Mouse (Mus musculus) MEL (cell line): ENCODE results near the gene Itpr1. TPM values are rescaled to one million over a fixed set of nuclear protein-coding genes. Genes with fewer than 3 reads are reported as not detected.

Experiments used
- DNase-seq: peaks from one replicate; pipeline ENCODE4 v3.0.0; 2011; ENCODE audit warnings: low read depth, low spot score
- H3K27ac ChIP-seq: 2 replicates; pipeline ENCODE4 v1.5.1; 2012; ENCODE audit warnings: low read depth, mild to moderate bottlenecking, control low read depth, low read length, moderate library complexity; ENCODE audit not compliant: control insufficient read depth
- H3K27me3 ChIP-seq, 2 experiments: fragments of 150-350 bp in 1 of 2; sonication (generic) in 1 of 2; 2 replicates each; pipeline ENCODE4 v1.6.1; 2012; ENCODE audit warnings: low read length in 2 of 2, mild to moderate bottlenecking in 2 of 2, improper control_type of control experiment in 1 of 2, moderate library complexity in 1 of 2; ENCODE audit not compliant: insufficient read depth in 2 of 2, control insufficient read depth in 1 of 2
- H3K36me3 ChIP-seq, 2 experiments: 2 replicates each; pipeline ENCODE4 v1.6.1; 2012 to 2014; ENCODE audit warnings: low read length in 2 of 2, improper control_type of control experiment in 1 of 2, inconsistent platforms in 1 of 2, mild to moderate bottlenecking in 1 of 2; ENCODE audit not compliant: insufficient read depth in 2 of 2, control insufficient read depth in 1 of 2
- H3K4me1 ChIP-seq, 2 experiments: fragments of 150-350 bp in 1 of 2; sonication (generic) in 1 of 2; 2 replicates each; pipeline ENCODE4 v1.6.1; 2012; ENCODE audit warnings: low read length in 2 of 2, improper control_type of control experiment in 1 of 2, mild to moderate bottlenecking in 1 of 2; ENCODE audit not compliant: insufficient read depth in 2 of 2, control insufficient read depth in 1 of 2
- H3K4me3 ChIP-seq, 2 experiments: fragments of 150-350 bp in 1 of 2; sonication (generic) in 1 of 2; 2 replicates each; pipeline ENCODE4 v1.5.1; 2012; ENCODE audit warnings: low read depth in 2 of 2, low read length in 2 of 2, mild to moderate bottlenecking in 2 of 2, moderate library complexity in 2 of 2, control low read depth in 1 of 2, improper control_type of control experiment in 1 of 2; ENCODE audit not compliant: control insufficient read depth in 1 of 2, insufficient read depth in 1 of 2
- H3K79me2 ChIP-seq: 2 replicates; pipeline ENCODE4 v1.6.1; 2012; ENCODE audit warnings: mild to moderate bottlenecking, low read length, moderate library complexity; ENCODE audit not compliant: control insufficient read depth, poor library complexity, insufficient read depth
- H3K9ac ChIP-seq: 2 replicates; pipeline ENCODE4 v1.6.1; 2012; ENCODE audit warnings: low read depth, mild to moderate bottlenecking, control low read depth, low read length, moderate library complexity; ENCODE audit not compliant: control insufficient read depth, poor library complexity, severe bottlenecking
- H3K9me3 ChIP-seq: fragments of 150-350 bp; sonication (generic); replicated peaks from 2 replicates; pipeline ENCODE4 v1.6.1; 2012; ENCODE audit warnings: mild to moderate bottlenecking, low read length, improper control_type of control experiment, moderate library complexity; ENCODE audit not compliant: insufficient read depth
- CHD1 ChIP-seq: IDR thresholded peaks from 2 replicates; pipeline ENCODE4 v1.6.1; 2012; ENCODE audit warnings: low read depth, mild to moderate bottlenecking, inconsistent platforms, low read length, improper control_type of control experiment
- CHD2 ChIP-seq: IDR thresholded peaks from 2 replicates; pipeline ENCODE4 v1.6.1; 2011; ENCODE audit warnings: low read length, improper control_type of control experiment
- E2F4 ChIP-seq: IDR thresholded peaks from 2 replicates; pipeline ENCODE4 v1.6.1; 2011; ENCODE audit warnings: low read depth, low read length, improper control_type of control experiment, borderline replicate concordance
- ELF1 ChIP-seq: IDR thresholded peaks from 2 replicates; pipeline ENCODE4 v1.6.1; 2014; ENCODE audit warnings: low read depth, mild to moderate bottlenecking, inconsistent platforms, low read length, improper control_type of control experiment, moderate library complexity
- EP300 ChIP-seq, 2 experiments: IDR thresholded peaks; 2 replicates each; pipeline ENCODE4 v1.6.1; 2011; ENCODE audit warnings: improper control_type of control experiment in 2 of 2, low read length in 2 of 2, low read depth in 1 of 2, mild to moderate bottlenecking in 1 of 2
- ETS1 ChIP-seq: IDR thresholded peaks from 2 replicates; pipeline ENCODE4 v1.6.1; 2012; ENCODE audit warnings: low read depth, mild to moderate bottlenecking, inconsistent platforms, low read length, improper control_type of control experiment, moderate library complexity
- GATA1 ChIP-seq: IDR thresholded peaks from 2 replicates; pipeline ENCODE4 v1.6.1; 2011; ENCODE audit warnings: low read depth, low read length, improper control_type of control experiment
- JUND ChIP-seq: IDR thresholded peaks from 2 replicates; pipeline ENCODE4 v1.6.1; 2011; ENCODE audit warnings: low read depth, mild to moderate bottlenecking, improper control_type of control experiment, low read length
- MAX ChIP-seq: IDR thresholded peaks from 2 replicates; pipeline ENCODE4 v1.6.1; 2011; ENCODE audit warnings: low read length, improper control_type of control experiment
- MEF2A ChIP-seq: IDR thresholded peaks from 2 replicates; pipeline ENCODE4 v1.6.1; 2014; ENCODE audit warnings: low read depth, mild to moderate bottlenecking, inconsistent platforms, low read length, improper control_type of control experiment; ENCODE audit not compliant: poor library complexity, insufficient replicate concordance, severe bottlenecking; ENCODE audit errors: extremely low read depth
- MXI1 ChIP-seq: IDR thresholded peaks from 2 replicates; pipeline ENCODE4 v1.6.1; 2011; ENCODE audit warnings: mild to moderate bottlenecking, low read depth, low read length, improper control_type of control experiment
- MYB ChIP-seq: IDR thresholded peaks from 2 replicates; pipeline ENCODE4 v1.6.1; 2011; ENCODE audit warnings: mild to moderate bottlenecking, low read depth, low read length, improper control_type of control experiment
- NELFE ChIP-seq: IDR thresholded peaks from 2 replicates; pipeline ENCODE4 v1.6.1; 2011; ENCODE audit warnings: low read depth, low read length, improper control_type of control experiment
- NRF1 ChIP-seq: IDR thresholded peaks from 2 replicates; pipeline ENCODE4 v1.6.1; 2014; ENCODE audit warnings: low read depth, mild to moderate bottlenecking, inconsistent platforms, low read length, improper control_type of control experiment, moderate library complexity; ENCODE audit not compliant: poor library complexity, insufficient read depth, severe bottlenecking
- POLR2AphosphoS2 ChIP-seq: IDR thresholded peaks from 2 replicates; pipeline ENCODE4 v1.6.1; 2011; ENCODE audit warnings: low read length, improper control_type of control experiment
- POLR2AphosphoS5 ChIP-seq: IDR thresholded peaks from 2 replicates; pipeline ENCODE4 v1.6.1; 2012; ENCODE audit warnings: low read depth, borderline replicate concordance, mild to moderate bottlenecking, inconsistent platforms, low read length, moderate library complexity, mixed read lengths
- RAD21 ChIP-seq: IDR thresholded peaks from 2 replicates; pipeline ENCODE4 v1.6.1; 2011; ENCODE audit warnings: mild to moderate bottlenecking, low read depth, low read length, improper control_type of control experiment
- RCOR1 ChIP-seq: IDR thresholded peaks from 2 replicates; pipeline ENCODE4 v1.6.1; 2012; ENCODE audit warnings: low read depth, mild to moderate bottlenecking, inconsistent platforms, low read length, improper control_type of control experiment
- SMC3 ChIP-seq: IDR thresholded peaks from 2 replicates; pipeline ENCODE4 v1.6.1; 2011; ENCODE audit warnings: low read depth, low read length, improper control_type of control experiment
- TAL1 ChIP-seq: IDR thresholded peaks from 2 replicates; pipeline ENCODE4 v1.6.1; 2012; ENCODE audit warnings: mild to moderate bottlenecking, inconsistent platforms, low read length, moderate library complexity, mixed read lengths
- TCF12 ChIP-seq: IDR thresholded peaks from 2 replicates; pipeline ENCODE4 v1.6.1; 2014; ENCODE audit warnings: low read depth, mild to moderate bottlenecking, inconsistent platforms, low read length, improper control_type of control experiment, moderate library complexity
- USF1 ChIP-seq: IDR thresholded peaks from 2 replicates; pipeline ENCODE4 v1.6.1; 2014; ENCODE audit warnings: low read depth, mild to moderate bottlenecking, inconsistent platforms, low read length, improper control_type of control experiment, moderate library complexity
- USF2 ChIP-seq, 2 experiments: IDR thresholded peaks; 2 replicates each; pipeline ENCODE4 v1.6.1; 2011 to 2012; ENCODE audit warnings: improper control_type of control experiment in 2 of 2, low read length in 2 of 2, borderline replicate concordance in 1 of 2, inconsistent platforms in 1 of 2, low read depth in 1 of 2, mild to moderate bottlenecking in 1 of 2; ENCODE audit not compliant: insufficient read depth in 1 of 2
- ZC3H11A ChIP-seq: IDR thresholded peaks from 2 replicates; pipeline ENCODE4 v1.6.1; 2012; ENCODE audit warnings: low read depth, mild to moderate bottlenecking, inconsistent platforms, low read length, improper control_type of control experiment
- ZKSCAN1 ChIP-seq: IDR thresholded peaks from 2 replicates; pipeline ENCODE4 v1.6.1; 2012; ENCODE audit warnings: low read depth, mild to moderate bottlenecking, inconsistent platforms, low read length, improper control_type of control experiment, moderate library complexity
- ZMIZ1 ChIP-seq: IDR thresholded peaks from 2 replicates; pipeline ENCODE4 v1.6.1; 2012; ENCODE audit warnings: low read depth, mild to moderate bottlenecking, inconsistent platforms, low read length, improper control_type of control experiment, moderate library complexity
- ZNF384 ChIP-seq: IDR thresholded peaks from 2 replicates; pipeline ENCODE4 v1.6.1; 2012; ENCODE audit warnings: low read depth, mild to moderate bottlenecking, inconsistent platforms, low read length, improper control_type of control experiment
- polyA plus RNA-seq, 2 experiments: library from polyadenylated mRNA; stranded (reverse) in 1 of 2; unstranded in 1 of 2; fragments of >175 nt in 1 of 2; fragments of >200 nt in 1 of 2; gene quantifications; 2 replicates each; pipeline versions ENCODE4 v1.2.1 to v1.2.4; 2012; ENCODE audit warnings: low replicate concordance in 2 of 2, low read depth in 1 of 2; ENCODE audit not compliant: insufficient read length in 2 of 2, insufficient read depth in 1 of 2, missing spikeins in 1 of 2
- total RNA-seq: library from RNA; depleted of rRNA; stranded (reverse); fragments of 300-350 nt; gene quantifications from 2 replicates; pipeline ENCODE4 v1.2.3, GENCODE M21; 2012

The Itpr1 gene
- total and polyA plus RNA-seq, 3 experiments, result 15.6 to 19.0 TPM; not detected in 1

- Histone ChIP-seq H3K27me3 (no peaks in the 10 kb centered on the region), H3K27ac (no peak overlapping the region), H3K4me3 (no peak overlapping the region), H3K36me3 (no peaks in the 10 kb centered on the region), H3K79me2 (no peaks in the 10 kb centered on the region), H3K9ac (no peak overlapping the region), H3K9me3 (no peaks in the 10 kb centered on the region), H3K4me1 (no peaks in the 10 kb centered on the region)
- DNase-seq, result no peak
- no peak for TF ChIP-seq ELF1
- no peak for TF ChIP-seq MEF2A
- TF ChIP-seq TCF12, result no peak
- TF ChIP-seq USF2 (IDR thresholded peaks at IDR 0.05; ENCODE audit: borderline replicate concordance in 1 of 2, insufficient read depth in 1 of 2, low read depth in 1 of 2, low read length in 2 of 2), result no peak
- TF ChIP-seq ETS1, result no peak
- no peak for TF ChIP-seq ZNF384
- no peak for TF ChIP-seq RAD21
- no peak for TF ChIP-seq MXI1
- no peak for TF ChIP-seq ZMIZ1
- TF ChIP-seq CHD1, result no peak
- no peak for TF ChIP-seq TAL1
- TF ChIP-seq MAX, result no peak
- no peak for TF ChIP-seq SMC3
- TF ChIP-seq GATA1, result no peak
- no peak for TF ChIP-seq POLR2AphosphoS5
- no peak for TF ChIP-seq ZC3H11A
- TF ChIP-seq CHD2, result no peak
- no peak for TF ChIP-seq ZKSCAN1
- no peak for TF ChIP-seq USF1
- TF ChIP-seq JUND, result no peak
Observed at GRCm38 (mm10) chr6:108342989-108343388, 130.1 kb downstream of the Itpr1 start.

- no peak for DNase-seq
- Histone ChIP-seq H3K4me3 (no peak overlapping the region), H3K27me3 (no peaks in the 10 kb centered on the region), H3K9me3 (no peaks in the 10 kb centered on the region), H3K9ac (no peak overlapping the region), H3K36me3 (no peaks in the 10 kb centered on the region), H3K79me2 (no peaks in the 10 kb centered on the region), H3K27ac (no peak overlapping the region), H3K4me1 (no peaks in the 10 kb centered on the region)
- TF ChIP-seq MYB, result no peak
- no peak for TF ChIP-seq NELFE
- TF ChIP-seq EP300 (IDR thresholded peaks at IDR 0.05; ENCODE audit: low read depth in 1 of 2, low read length in 2 of 2), result no peak
- no peak for TF ChIP-seq ZMIZ1
- TF ChIP-seq USF1, result no peak
- TF ChIP-seq GATA1, result no peak
- no peak for TF ChIP-seq E2F4
- no peak for TF ChIP-seq NRF1
- no peak for TF ChIP-seq RCOR1
- TF ChIP-seq POLR2AphosphoS2, result no peak
- no peak for TF ChIP-seq TCF12
Observed at GRCm38 (mm10) chr6:108343781-108344310, 130.9 kb downstream of the Itpr1 start.
